Mouse (Mus musculus): ENCODE measurements around the gene Ppp4r3a. TPM values are rescaled to one million over a fixed set of nuclear protein-coding genes. Genes with fewer than 3 reads are reported as not detected.

Gene Ppp4r3a
- polyA plus RNA-seq, 1 experiment from 2014 or later: 27.5 TPM

DNA sequence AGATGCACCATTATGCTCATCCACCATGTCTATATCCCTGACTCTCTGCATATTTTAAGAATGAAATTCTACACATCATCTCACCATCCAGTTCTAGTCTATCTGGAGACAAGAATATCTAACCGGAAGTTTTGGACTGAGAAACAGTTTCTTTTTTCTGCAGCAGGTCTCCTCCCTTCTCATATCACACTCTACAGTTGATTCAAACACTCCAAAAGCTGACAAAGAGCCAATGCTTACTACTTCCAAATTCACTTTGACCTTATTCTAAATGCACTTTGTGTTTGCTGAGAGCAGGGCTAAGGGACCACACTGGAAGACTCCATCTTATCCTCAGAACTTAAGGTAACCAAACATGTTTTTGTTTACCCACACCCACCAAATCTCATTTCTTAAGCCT, 13.7 kb downstream of the Ppp4r3a start:
- ATAC-seq (no peak), DNase-seq (ENCODE audit: low spot score) (no peak)
- Histone ChIP-seq H3K4me3 (ENCODE audit: low read depth, low read length) (no peak overlapping the region), H3K9ac (ENCODE audit: low read length) (no peak overlapping the region), H3K27ac (ENCODE audit: low read depth, low read length) (no peak overlapping the region), H3K4me1 (ENCODE audit: control insufficient read depth, insufficient read depth, low read length) (no peaks in the 10 kb centered on the region), H3K36me3 (ENCODE audit: control insufficient read depth, insufficient read depth, low read length) (peaks cover 25% of the 10 kb centered on the region), H3K4me2 (ENCODE audit: low read length) (no peak overlapping the region), H3K27me3 (replicated peaks; ENCODE audit: control insufficient read depth, insufficient read depth, low read length) (no peaks in the 10 kb centered on the region), H3K9me3 (replicated peaks; ENCODE audit: control insufficient read depth, low read length) (no peaks in the 10 kb centered on the region)
- WGBS: 98% methylated on average over 1 of the region's 1 CpGs

DNA sequence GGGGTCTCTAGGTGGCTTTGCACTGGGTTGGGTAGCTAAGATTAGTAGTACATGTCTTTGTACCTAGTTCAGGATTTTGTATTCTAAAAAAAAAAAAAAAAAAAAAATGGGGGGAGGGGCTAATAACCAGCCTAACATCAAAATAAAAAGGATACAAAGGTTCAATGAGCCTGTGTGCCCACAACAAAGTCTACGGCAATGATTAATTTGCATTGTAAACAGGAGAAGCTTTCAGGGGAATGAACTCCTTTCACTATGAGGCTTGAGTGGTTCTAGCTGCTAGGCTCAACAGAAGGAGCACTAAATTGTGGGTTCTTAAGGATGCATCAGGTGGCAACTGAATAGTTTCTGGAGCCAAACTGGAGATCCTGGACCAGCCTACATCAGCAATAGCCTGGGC, 17.2 kb downstream of the Ppp4r3a start:
- H3K9ac ChIP-seq (ENCODE audit: low read length): no peak overlapping the region
- peaks cover 47% of the 10 kb centered on the region for H3K36me3 ChIP-seq (ENCODE audit: control insufficient read depth, insufficient read depth, low read length)
- H3K27me3 ChIP-seq (replicated peaks; ENCODE audit: control insufficient read depth, insufficient read depth, low read length): no peaks in the 10 kb centered on the region
- H3K4me1 ChIP-seq (ENCODE audit: control insufficient read depth, insufficient read depth, low read length): no peaks in the 10 kb centered on the region
- ATAC-seq (no peak), DNase-seq (ENCODE audit: low spot score) (no peak)
- H3K9me3 ChIP-seq (replicated peaks; ENCODE audit: control insufficient read depth, low read length): no peaks in the 10 kb centered on the region
- WGBS: 62% methylated on average over 1 of the region's 1 CpGs
- no peak overlapping the region for H3K4me3 ChIP-seq (ENCODE audit: low read depth, low read length)
- H3K4me2 ChIP-seq (ENCODE audit: low read length): no peak overlapping the region
- H3K27ac ChIP-seq (ENCODE audit: low read depth, low read length): no peak overlapping the region

DNA sequence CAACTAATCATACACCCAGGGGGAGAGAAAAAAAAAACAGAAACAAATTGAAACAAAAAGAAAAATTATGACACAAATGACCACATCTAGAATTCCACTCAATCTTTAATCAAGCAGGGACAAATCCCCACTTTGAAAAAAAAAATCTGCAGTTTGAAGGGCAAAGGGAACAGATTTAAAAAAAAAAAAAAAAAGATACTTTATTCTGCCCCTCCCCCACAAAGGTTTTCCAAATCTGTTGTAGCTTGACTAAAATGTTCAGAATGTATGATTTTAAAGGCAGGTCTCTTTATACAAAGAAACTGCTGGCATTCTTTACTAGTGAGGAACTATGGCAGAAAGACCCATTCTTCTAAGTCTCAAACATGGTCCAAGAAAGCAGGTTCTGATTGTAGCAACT, 43.5 kb downstream of the Ppp4r3a start:
- Histone ChIP-seq H3K9me3 (replicated peaks; ENCODE audit: control insufficient read depth, low read length) (no peaks in the 10 kb centered on the region), H3K27ac (ENCODE audit: low read depth, low read length) (no peak overlapping the region), H3K4me1 (ENCODE audit: control insufficient read depth, insufficient read depth, low read length) (no peaks in the 10 kb centered on the region), H3K27me3 (replicated peaks; ENCODE audit: control insufficient read depth, insufficient read depth, low read length) (no peaks in the 10 kb centered on the region), H3K4me3 (ENCODE audit: low read depth, low read length) (no peak overlapping the region), H3K4me2 (ENCODE audit: low read length) (no peak overlapping the region), H3K9ac (ENCODE audit: low read length) (no peak overlapping the region), H3K36me3 (ENCODE audit: control insufficient read depth, insufficient read depth, low read length) (peaks cover 66% of the 10 kb centered on the region)
- DNase-seq (ENCODE audit: low spot score) (no peak), ATAC-seq (no peak)

DNA sequence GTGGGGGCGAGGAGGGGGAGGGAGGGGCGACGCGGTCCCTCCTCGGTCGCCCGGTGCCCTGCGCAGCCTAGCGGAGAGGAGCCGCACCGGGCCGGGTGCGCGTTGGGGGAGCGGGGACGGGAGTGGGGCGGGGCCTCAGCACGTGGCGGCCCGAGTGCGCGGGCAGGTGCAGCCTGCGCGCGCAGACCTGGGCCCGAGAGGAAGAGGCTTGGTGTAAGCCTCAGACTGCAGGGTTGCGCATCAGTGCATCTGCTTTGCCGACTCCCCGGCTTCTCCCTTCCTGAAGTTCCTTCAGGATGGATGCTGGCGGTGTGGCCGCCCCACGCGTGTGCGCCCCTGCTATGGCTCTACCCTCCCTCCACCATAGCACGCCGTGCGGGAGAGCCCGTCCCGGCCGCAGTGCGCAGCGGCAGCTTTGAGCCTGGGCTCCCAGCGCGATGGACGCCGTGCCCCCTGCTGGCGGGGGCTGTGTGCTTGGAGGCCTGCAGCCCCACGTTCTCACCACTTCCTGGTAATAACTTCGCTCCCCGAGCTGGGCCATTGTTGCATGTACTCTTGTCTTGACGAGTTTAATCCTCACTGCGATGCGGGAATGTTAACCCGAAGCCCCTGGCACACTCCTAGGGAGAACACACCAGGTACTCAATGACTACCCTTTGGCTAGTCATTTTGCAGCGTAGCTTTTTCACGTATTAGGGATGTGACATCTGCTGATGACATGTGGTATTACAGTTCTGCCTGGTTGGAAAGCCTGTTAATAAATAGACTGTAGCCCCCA, 54.4 kb downstream of the Ppp4r3a start, which contains the start of gene Ccdc88c:
Ccdc88c (minus strand) TSS at position 103 of the 778 bp plus-strand sequence.
- peak within 1 kb of the TSS; percentile 82 for H3K4me3 ChIP-seq (ENCODE audit: low read depth, low read length)
- peak within 1 kb of the TSS; percentile 74 for H3K4me2 ChIP-seq (ENCODE audit: low read length)
- no peaks in the 10 kb centered on the region for H3K36me3 ChIP-seq (ENCODE audit: control insufficient read depth, insufficient read depth, low read length)
- 0% methylated on average over 45 of the region's 56 CpGs for WGBS
- peaks cover 24% of the 10 kb centered on the region for H3K4me1 ChIP-seq (ENCODE audit: control insufficient read depth, insufficient read depth, low read length)
- peak within 1 kb of the TSS; percentile 98 for H3K27ac ChIP-seq (ENCODE audit: low read depth, low read length)
- peak; percentile 96 for DNase-seq (ENCODE audit: low spot score)
- peak; percentile 88 for ATAC-seq
- no peaks in the 10 kb centered on the region for H3K9me3 ChIP-seq (replicated peaks; ENCODE audit: control insufficient read depth, low read length)
- peak within 1 kb of the TSS; percentile 96 for H3K9ac ChIP-seq (ENCODE audit: low read length)
- no peaks in the 10 kb centered on the region for H3K27me3 ChIP-seq (replicated peaks; ENCODE audit: control insufficient read depth, insufficient read depth, low read length)

DNA sequence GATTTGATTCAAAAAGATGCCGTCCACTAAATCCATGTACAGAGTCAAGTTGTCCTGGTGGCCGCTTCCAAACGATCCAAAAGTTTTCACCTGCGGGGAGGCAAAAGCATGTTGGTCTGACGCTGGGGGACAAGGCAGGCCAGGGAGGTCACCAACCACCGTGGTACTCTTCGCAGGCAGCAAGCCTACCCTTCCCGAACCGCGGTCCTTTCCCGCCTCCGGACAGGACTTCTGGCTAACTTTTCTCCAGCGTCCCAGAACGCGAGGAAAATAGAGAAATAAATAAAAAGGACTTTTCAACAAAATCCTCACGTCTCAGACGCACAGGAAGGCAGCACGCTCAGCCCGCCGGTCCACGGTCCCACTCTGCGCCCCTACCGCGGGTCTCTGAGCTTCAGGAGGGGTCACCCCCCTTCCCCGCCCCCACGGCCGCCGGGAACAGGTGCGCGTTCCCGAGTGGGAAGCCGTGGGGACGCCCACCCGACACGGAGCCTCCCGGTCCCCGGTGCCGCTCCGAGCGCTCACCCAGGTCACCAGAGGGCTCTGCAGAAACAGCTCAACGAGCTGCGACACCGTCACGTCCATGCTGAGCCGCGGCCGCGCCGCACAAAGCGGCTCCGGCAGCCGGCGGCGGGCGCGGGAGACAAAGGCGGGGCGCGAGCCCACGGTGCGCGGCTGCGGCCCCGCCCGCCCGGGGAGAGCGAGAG, 55.1 kb downstream of the Ppp4r3a start:
- Histone ChIP-seq H3K4me1 (ENCODE audit: control insufficient read depth, insufficient read depth, low read length) (peaks cover 30% of the 10 kb centered on the region), H3K9ac (ENCODE audit: low read length) (peak overlapping the region; percentile 96), H3K27ac (ENCODE audit: low read depth, low read length) (peak overlapping the region; percentile 98), H3K36me3 (ENCODE audit: control insufficient read depth, insufficient read depth, low read length) (no peaks in the 10 kb centered on the region), H3K27me3 (replicated peaks; ENCODE audit: control insufficient read depth, insufficient read depth, low read length) (no peaks in the 10 kb centered on the region), H3K9me3 (replicated peaks; ENCODE audit: control insufficient read depth, low read length) (no peaks in the 10 kb centered on the region), H3K4me2 (ENCODE audit: low read length) (peak overlapping the region; percentile 74), H3K4me3 (ENCODE audit: low read depth, low read length) (peak overlapping the region; percentile 82)
- DNase-seq (ENCODE audit: low spot score): no peak
- WGBS: under 1% methylated on average over 57 of the region's 67 CpGs
- peak; percentile 11 for ATAC-seq

DNA sequence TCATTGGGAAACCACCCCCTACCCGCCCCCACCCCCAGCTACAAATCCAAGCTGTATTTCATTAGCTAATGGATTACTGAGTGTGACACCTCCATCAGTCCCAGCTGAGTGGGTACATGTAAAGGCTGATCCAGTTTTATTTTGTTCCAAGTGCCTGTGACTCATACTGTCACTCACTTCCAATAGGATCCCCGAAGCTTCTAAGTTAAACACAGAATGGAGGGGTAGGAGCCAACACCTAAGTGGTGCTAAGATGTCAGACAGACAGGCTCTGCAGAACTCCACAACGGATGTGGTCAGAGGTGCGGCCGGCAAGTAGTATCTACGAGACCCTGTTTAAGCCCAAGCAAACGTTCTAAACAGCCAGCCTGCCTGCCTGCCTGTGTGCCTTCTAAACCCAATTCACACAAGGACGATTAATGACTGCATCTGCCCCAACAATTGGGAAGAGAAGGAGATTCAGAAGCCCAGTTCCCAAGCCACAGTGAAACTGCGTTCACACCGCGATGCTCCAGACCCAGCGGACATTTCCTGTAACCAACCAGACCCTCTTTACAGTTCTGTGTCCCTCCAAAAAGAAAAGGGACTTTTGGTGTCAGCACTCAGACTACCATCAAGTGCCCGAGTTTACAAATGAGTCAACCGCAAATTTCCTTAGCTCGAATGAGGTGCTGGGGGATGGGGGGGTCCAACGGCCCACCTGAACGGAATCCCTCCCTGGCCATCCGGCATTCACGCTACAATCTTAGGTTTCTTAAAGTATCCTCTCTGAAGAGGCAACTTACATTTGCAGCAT, 55.9 kb downstream of the Ppp4r3a start:
- 0 out of 2 replicates have a peak overlapping the region, but pooled peaks have one; percentile 28 for H3K27ac ChIP-seq (ENCODE audit: low read depth, low read length)
- no peaks in the 10 kb centered on the region for H3K36me3 ChIP-seq (ENCODE audit: control insufficient read depth, insufficient read depth, low read length)
- peak overlapping the region; percentile 74 for H3K4me2 ChIP-seq (ENCODE audit: low read length)
- no peak for ATAC-seq
- under 1% methylated on average over 19 of the region's 19 CpGs for WGBS
- no peaks in the 10 kb centered on the region for H3K9me3 ChIP-seq (replicated peaks; ENCODE audit: control insufficient read depth, low read length)
- no peak for DNase-seq (ENCODE audit: low spot score)
- peak overlapping the region; percentile 82 for H3K4me3 ChIP-seq (ENCODE audit: low read depth, low read length)
- peak overlapping the region; percentile 96 for H3K9ac ChIP-seq (ENCODE audit: low read length)
- H3K27me3 ChIP-seq (replicated peaks; ENCODE audit: control insufficient read depth, insufficient read depth, low read length): no peaks in the 10 kb centered on the region
- peaks cover 36% of the 10 kb centered on the region for H3K4me1 ChIP-seq (ENCODE audit: control insufficient read depth, insufficient read depth, low read length)

DNA sequence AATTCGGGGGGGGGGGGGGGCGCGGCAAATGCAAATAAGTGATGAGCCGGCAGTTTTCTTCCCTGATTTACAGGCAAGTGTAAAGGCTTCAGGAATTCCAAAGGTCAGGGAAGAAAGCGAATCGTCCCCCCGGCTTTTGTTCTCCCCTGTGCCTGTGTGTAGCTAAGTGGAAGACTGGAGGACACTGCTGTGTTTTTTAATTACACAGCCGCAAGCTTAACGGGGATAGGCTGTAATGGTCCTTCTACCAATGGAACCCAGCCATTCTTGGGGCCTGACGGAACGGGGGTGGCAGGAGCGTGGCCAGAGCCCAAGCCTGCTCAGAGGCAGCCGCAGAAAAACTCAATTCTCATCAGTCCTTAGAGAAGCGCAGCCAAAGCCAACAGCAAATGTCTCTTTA, 56.6 kb downstream of the Ppp4r3a start:
- WGBS: 1% methylated on average over 14 of the region's 14 CpGs
- Histone ChIP-seq H3K4me2 (ENCODE audit: low read length) (peak overlapping the region; percentile 74), H3K9me3 (replicated peaks; ENCODE audit: control insufficient read depth, low read length) (no peaks in the 10 kb centered on the region), H3K9ac (ENCODE audit: low read length) (peak overlapping the region; percentile 96), H3K4me1 (ENCODE audit: control insufficient read depth, insufficient read depth, low read length) (peaks cover 36% of the 10 kb centered on the region), H3K27ac (ENCODE audit: low read depth, low read length) (peak overlapping the region; percentile 21; the same call in 1 of the 2 replicates), H3K27me3 (replicated peaks; ENCODE audit: control insufficient read depth, insufficient read depth, low read length) (no peaks in the 10 kb centered on the region), H3K4me3 (ENCODE audit: low read depth, low read length) (peak overlapping the region; percentile 82), H3K36me3 (ENCODE audit: control insufficient read depth, insufficient read depth, low read length) (peaks cover 5% of the 10 kb centered on the region)
- DNase-seq (ENCODE audit: low spot score) (peak; percentile 69), ATAC-seq (peak; percentile 5; the same call in 1 of the 2 replicates)

DNA sequence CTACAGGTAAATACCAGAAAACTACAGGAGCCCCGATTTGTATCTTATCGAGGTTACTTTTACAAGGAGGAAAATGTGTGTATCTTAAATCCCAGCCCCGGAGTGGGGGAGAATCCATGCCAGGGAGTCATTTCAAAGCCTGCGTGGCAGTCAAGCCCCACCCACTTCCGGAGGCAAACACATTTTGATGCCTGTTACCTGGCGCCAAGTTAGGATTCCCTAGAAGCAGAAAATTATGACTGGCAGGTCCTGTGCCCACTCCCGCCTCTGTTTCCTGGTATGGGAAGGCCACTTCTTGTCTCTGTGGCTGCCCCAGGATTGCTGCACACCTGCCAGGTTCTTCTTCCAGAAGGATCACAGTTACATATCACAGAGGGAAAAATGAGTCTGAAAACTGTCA, 57.0 kb downstream of the Ppp4r3a start:
- ATAC-seq: no peak
- Histone ChIP-seq H3K9me3 (replicated peaks; ENCODE audit: control insufficient read depth, low read length) (no peaks in the 10 kb centered on the region), H3K4me2 (ENCODE audit: low read length) (peak overlapping the region; percentile 74), H3K36me3 (ENCODE audit: control insufficient read depth, insufficient read depth, low read length) (peaks cover 9% of the 10 kb centered on the region), H3K27ac (ENCODE audit: low read depth, low read length) (peak overlapping the region; percentile 21; the same call in 1 of the 2 replicates), H3K27me3 (replicated peaks; ENCODE audit: control insufficient read depth, insufficient read depth, low read length) (no peaks in the 10 kb centered on the region), H3K4me3 (ENCODE audit: low read depth, low read length) (peak overlapping the region; percentile 82), H3K4me1 (ENCODE audit: control insufficient read depth, insufficient read depth, low read length) (peaks cover 36% of the 10 kb centered on the region), H3K9ac (ENCODE audit: low read length) (peak overlapping the region; percentile 96)
- 30% methylated on average over 7 of the region's 7 CpGs for WGBS
- peak; percentile 49 for DNase-seq (ENCODE audit: low spot score)
